Mouse (Mus musculus) spleen, adult 2 months (tissue): ENCODE data around the gene Parp16. TPM values are rescaled to one million over a fixed set of nuclear protein-coding genes. Genes with fewer than 3 reads are reported as not detected.
A peak's percentile ranks its signal among the peaks of the same experiment; 100 is the strongest.

Experiments used
- DNase-seq, 2 experiments: peaks; one replicate each; pipeline versions ENCODE4 v3.0.0 to v3.0.0-alpha.2; 2012 to 2021; ENCODE audit warnings: low spot score in 2 of 2, low read depth in 1 of 2
- H3K27ac ChIP-seq: fragments of 200-500 bp; 2 replicates; pipeline ENCODE4 v1.5.1; 2012; ENCODE audit warnings: low read length, inconsistent platforms; ENCODE audit not compliant: insufficient read depth
- H3K27me3 ChIP-seq: fragments of 200-500 bp; 2 replicates; pipeline ENCODE4 v1.6.1; 2012; ENCODE audit warnings: mild to moderate bottlenecking, moderate library complexity, low read length, inconsistent platforms; ENCODE audit not compliant: control insufficient read depth, insufficient read depth
- H3K36me3 ChIP-seq: fragments of 200-500 bp; 2 replicates; pipeline ENCODE4 v1.6.1; 2012; ENCODE audit warnings: mild to moderate bottlenecking, low read length, inconsistent platforms; ENCODE audit not compliant: control insufficient read depth, insufficient read depth
- H3K4me1 ChIP-seq: fragments of 200-500 bp; 2 replicates; pipeline ENCODE4 v1.6.1; 2011; ENCODE audit warnings: inconsistent platforms; ENCODE audit not compliant: control insufficient read depth, insufficient read depth, insufficient read length
- H3K4me3 ChIP-seq: fragments of 200-500 bp; 2 replicates; pipeline ENCODE4 v1.5.1; 2011; ENCODE audit warnings: mild to moderate bottlenecking, inconsistent platforms; ENCODE audit not compliant: insufficient read depth, insufficient read length; ENCODE audit errors: extremely low read depth
- CTCF ChIP-seq: fragments of 200-500 bp; IDR thresholded peaks from 2 replicates; pipeline ENCODE4 v1.5.1; 2011; ENCODE audit warnings: mild to moderate bottlenecking, inconsistent platforms; ENCODE audit not compliant: insufficient read depth, insufficient read length, insufficient replicate concordance; ENCODE audit errors: extremely low read depth
- POLR2A ChIP-seq: fragments of 200-500 bp; IDR thresholded peaks from 2 replicates; pipeline ENCODE4 v1.6.1; 2011; ENCODE audit warnings: low read depth, low read length, inconsistent platforms
- WGBS: fragments of 180-500 bp; shearing (Covaris S2); methylation state at CpG from one replicate; pipeline ENCODE4 v1.1.7; 2018; 5-methylcytosine and 5-hydroxymethylcytosine counted together
- polyA plus RNA-seq: library from polyadenylated mRNA; depleted of rRNA; stranded (reverse); fragments of >200 nt; gene quantifications from 2 replicates; pipeline ENCODE4 v1.2.3, GENCODE M21; 2012; rRNA removed

Parp16 gene
- polyA plus RNA-seq: 7.4 and 9.1 TPM in 2 replicates

DNA sequence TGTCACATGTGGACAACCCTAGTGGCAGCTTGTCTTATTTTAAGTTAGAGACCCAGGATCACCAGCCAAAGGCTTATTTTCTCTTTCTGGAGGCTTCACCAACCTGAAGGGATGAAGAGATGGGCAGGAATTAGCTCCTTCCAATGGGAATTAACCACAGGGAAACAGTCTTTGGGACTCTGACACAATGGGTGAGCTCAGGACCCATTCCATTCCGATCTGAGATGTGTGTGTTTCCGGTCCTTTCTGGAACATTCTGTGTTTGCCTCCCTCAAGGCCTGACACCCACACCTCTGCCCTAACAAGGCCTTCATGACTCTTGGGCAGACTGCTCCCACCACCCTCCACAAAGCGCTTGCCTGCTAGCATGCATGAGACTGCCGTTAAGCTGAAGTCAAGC lies at the start of gene Parp16:
Gene Parp16 (plus strand): TSS at position 301 of the 400 bp plus-strand sequence.
- no peak for TF ChIP-seq POLR2A
- no peak for TF ChIP-seq CTCF
- WGBS: 68% methylated on average over 4 of the region's 4 CpGs
- Histone ChIP-seq H3K36me3 (no peaks in the 10 kb centered on the region), H3K4me3 (0 out of 2 replicates have a peak within 1 kb of the TSS, but pooled peaks have one; percentile 17), H3K27ac (peak within 1 kb of the TSS; percentile 90), H3K4me1 (peaks cover 16% of the 10 kb centered on the region; the same call in 1 of the 2 replicates), H3K27me3 (no peaks in the 10 kb centered on the region)
- DNase-seq: no peak

DNA sequence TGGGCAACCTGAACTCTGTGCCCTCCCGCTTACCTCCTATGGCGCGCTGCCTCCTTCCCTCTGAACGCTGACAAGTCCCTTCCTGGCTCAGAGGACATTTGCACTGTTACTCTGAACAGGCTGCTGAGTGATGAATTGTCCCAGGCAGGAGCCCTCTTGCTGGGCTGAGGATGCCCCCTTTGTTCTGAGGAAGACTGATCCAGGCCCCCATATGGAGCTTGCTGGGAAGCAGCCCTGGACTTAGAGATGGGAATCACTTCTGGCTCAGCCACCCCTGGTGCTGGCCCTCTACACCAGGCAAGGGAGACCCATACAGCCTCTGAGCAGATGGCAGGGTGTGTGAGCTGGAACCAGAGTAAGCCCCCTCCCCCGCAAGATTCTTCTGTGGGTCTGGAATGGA lies 49.2 kb upstream of the Parp16 start:
- H3K36me3 ChIP-seq: no peaks in the 10 kb centered on the region
- TF ChIP-seq CTCF (no peak), POLR2A (no peak)
- peaks cover 16% of the 10 kb centered on the region for H3K27me3 ChIP-seq
- H3K4me3 ChIP-seq: no peak overlapping the region
- H3K4me1 ChIP-seq: peaks cover 8% of the 10 kb centered on the region; the same call in 1 of the 2 replicates
- 90% methylated on average over 5 of the region's 5 CpGs for WGBS
- H3K27ac ChIP-seq: no peak overlapping the region
- no peak for DNase-seq

DNA sequence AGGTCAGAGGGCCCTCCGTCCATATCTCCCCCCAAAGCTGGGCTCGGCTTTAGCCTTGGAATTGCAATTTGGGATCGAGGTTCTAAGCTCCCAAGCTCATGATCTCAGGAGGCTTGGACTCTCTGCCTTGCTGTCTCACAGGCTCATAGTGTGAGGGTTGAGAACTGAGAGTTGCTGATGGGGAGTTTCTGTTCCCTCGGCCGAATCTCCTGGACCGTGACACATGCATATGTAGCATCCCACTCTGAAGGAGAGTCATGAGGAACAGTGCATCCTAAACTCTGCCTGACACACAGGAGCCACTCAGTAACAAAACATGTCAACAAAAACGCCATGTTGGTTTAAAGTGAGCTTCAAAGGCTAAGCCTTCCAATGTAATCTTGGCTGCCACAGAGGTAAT lies 46.6 kb upstream of the Parp16 start:
- WGBS: 84% methylated on average over 7 of the region's 7 CpGs

DNA sequence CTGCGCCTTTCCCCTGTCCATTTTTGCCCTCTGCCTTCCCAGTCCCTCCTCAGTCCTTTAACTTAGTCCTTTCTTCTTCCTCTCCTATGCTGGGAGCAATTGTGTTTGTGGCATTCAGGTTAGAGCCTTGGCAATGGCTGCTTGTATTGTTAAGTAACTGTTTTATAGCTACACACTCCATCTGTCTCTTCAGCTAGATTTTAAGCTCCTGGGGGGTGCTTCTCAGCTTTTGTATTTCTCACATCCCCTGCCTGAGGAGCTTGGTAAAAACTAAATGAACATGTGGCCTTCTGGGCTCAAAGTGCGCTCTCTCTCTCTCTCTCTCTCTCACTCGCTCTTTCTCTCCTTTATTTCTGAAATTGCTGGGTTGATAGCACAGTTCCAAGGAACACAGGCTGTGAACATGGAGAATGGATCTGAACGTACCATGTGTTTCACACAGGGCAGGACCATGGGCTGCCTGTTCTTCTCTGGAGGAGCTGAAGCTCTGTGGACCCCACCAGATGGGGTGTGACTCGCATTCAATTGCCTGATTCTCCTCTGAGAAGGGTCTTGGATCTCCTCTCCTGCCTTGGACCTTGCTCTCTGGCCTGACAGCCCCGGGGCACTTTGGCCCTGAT lies 42.3 kb upstream of the Parp16 start:
- H3K4me1 ChIP-seq: no peaks in the 10 kb centered on the region
- no peak for DNase-seq
- H3K27me3 ChIP-seq: no peaks in the 10 kb centered on the region; the same call in 1 of the 2 replicates
- no peak overlapping the region for H3K4me3 ChIP-seq
- H3K36me3 ChIP-seq: no peaks in the 10 kb centered on the region
- 79% methylated on average over 6 of the region's 6 CpGs for WGBS
- TF ChIP-seq CTCF (no peak), POLR2A (no peak)
- H3K27ac ChIP-seq: no peak overlapping the region

More for the DNA sequence above, 46.6 kb upstream of the Parp16 start:
- Histone ChIP-seq H3K4me3 (no peak overlapping the region), H3K36me3 (no peaks in the 10 kb centered on the region), H3K27me3 (no peaks in the 10 kb centered on the region), H3K27ac (no peak overlapping the region), H3K4me1 (no peaks in the 10 kb centered on the region)
- no peak for DNase-seq
- TF ChIP-seq CTCF: no peak
- no peak for TF ChIP-seq POLR2A

DNA sequence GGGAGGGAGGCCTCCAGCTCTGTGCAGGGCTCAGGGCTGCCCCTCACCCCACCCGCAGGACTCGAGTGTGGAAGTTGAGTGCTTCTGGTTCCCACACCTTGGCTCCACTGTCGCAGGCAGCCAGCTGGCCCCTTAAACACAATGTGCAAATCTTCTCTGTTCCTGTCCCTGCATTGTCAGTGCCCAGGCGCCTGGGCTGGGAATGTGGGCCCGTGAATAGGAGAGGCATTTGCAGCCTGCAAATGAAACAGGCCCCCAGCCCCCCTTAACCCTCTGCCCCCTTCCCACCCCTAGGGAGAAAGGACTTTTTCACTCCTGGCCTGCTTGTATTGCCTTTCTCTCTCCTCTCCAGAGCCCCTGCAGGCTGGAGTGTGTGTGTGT lies 41.8 kb upstream of the Parp16 start:
- no peaks in the 10 kb centered on the region for H3K36me3 ChIP-seq
- H3K4me3 ChIP-seq: no peak overlapping the region
- H3K27ac ChIP-seq: no peak overlapping the region
- WGBS: 68% methylated on average over 5 of the region's 5 CpGs
- H3K27me3 ChIP-seq: no peaks in the 10 kb centered on the region; the same call in 1 of the 2 replicates
- H3K4me1 ChIP-seq: no peaks in the 10 kb centered on the region
- no peak for TF ChIP-seq CTCF
- DNase-seq: no peak

DNA sequence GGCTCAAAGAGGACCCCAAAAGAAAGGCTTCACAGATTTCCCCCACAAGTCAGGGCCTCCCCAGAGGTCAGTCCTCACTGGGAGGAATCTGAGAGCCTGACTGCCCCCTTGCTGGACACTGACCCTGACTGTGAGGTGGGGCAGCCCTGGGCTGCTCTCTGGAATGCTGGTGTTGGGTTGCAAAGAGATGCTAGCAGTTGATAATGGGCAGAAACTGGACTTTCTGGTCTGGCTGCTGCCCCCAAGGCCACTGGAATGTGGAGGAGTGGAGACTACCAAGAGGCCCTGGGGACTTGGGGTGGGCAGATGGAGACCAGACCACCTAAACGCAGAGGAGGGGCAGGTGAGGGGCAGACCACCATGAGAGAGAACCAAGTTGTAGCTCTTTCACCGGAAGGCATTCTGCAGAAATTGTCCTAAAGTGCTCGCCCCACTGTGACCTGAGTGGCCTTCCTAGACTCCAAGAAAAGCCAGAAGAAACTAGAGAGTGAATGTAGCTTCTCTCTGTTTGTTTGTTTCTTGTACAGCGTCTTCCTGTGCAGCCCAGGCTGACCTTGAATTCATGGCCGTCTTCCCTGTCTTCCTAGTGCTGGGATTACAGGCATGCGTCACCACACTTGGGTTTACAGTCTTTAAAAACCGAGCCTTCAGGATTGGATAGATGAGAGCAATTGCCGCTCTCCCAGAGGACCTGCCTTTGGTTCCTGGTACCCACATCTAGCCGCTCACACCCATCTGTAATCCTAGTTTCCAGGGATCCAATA lies 40.3 kb upstream of the Parp16 start:
- H3K4me1 ChIP-seq: no peaks in the 10 kb centered on the region
- no peak for TF ChIP-seq POLR2A
- no peak for TF ChIP-seq CTCF
- WGBS: 87% methylated on average over 9 of the region's 9 CpGs
- no peak overlapping the region for H3K4me3 ChIP-seq
- H3K36me3 ChIP-seq: no peaks in the 10 kb centered on the region
- no peak for DNase-seq
- H3K27ac ChIP-seq: no peak overlapping the region
- no peaks in the 10 kb centered on the region; the same call in 1 of the 2 replicates for H3K27me3 ChIP-seq

DNA sequence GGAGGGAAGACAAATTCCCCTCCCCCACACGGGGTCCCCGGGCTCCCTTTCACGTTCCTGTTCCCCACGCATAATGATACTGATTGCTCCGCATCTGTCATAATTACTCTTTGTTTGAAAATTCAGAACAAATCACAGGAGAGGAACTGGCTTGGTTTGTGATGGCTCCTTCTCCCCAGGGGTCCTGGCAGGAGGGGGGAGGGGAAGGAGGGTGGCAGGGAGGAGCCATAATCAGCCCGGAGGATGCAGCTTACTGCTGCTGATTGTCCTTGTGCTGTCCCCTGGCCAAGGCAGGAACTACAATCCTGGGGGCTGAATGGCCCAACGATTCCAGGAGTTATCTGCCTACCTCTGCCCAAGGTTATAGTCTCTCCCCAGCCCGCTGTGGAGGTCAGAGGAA lies 38.5 kb upstream of the Parp16 start:
- no peaks in the 10 kb centered on the region for H3K36me3 ChIP-seq
- no peak for TF ChIP-seq POLR2A
- TF ChIP-seq CTCF: no peak
- WGBS: 11% methylated on average over 8 of the region's 8 CpGs
- H3K4me1 ChIP-seq: no peaks in the 10 kb centered on the region
- no peaks in the 10 kb centered on the region; the same call in 1 of the 2 replicates for H3K27me3 ChIP-seq
- no peak for DNase-seq
- H3K27ac ChIP-seq: no peak overlapping the region
- H3K4me3 ChIP-seq: no peak overlapping the region
